Mouse (Mus musculus) heart, postnatal 25 days (tissue): Measurements from ENCODE around the gene Prss45. TPM values are rescaled to one million over a fixed set of nuclear protein-coding genes. Genes with fewer than 3 reads are reported as not detected.

Experiments used
- DNase-seq: peaks from one replicate; pipeline ENCODE4 v3.0.0; 2022; ENCODE audit warnings: low spot score
- intact Hi-C: fragments of 180-260 bp; cut with DNase I; formaldehyde crosslinking; loops from one replicate; pipeline ENCODE4 v1.15.1; 2025
- total RNA-seq, 2 experiments: library from RNA; stranded (reverse); gene quantifications; 2 replicates each; pipeline ENCODE4 v1.2.3; 2021

Gene Prss45
- total RNA-seq, 2 experiments from 2014 or later: not detected

DNA sequence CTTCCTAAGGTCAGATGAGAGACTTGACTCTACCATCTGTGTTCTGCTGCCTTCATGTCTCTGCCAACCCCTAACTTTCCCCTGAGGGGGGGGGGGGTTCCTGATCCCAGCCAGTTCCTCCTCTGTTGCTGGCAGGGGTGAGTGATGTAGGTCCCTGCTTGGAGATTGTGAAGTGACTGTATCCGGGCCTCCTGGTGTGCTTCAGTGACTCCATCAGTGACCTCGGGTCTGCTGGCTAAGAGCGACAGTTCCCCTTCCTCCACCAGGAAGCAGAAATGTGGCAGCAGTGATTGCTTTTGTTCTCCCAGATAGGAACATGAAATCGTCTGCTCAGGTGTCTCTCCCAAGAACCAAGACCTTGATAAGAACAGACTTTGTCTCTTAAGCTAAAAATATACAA, 22.5 kb downstream of the Prss45 start:
- intact Hi-C loops: no loop called here
- DNase-seq: no peak

DNA sequence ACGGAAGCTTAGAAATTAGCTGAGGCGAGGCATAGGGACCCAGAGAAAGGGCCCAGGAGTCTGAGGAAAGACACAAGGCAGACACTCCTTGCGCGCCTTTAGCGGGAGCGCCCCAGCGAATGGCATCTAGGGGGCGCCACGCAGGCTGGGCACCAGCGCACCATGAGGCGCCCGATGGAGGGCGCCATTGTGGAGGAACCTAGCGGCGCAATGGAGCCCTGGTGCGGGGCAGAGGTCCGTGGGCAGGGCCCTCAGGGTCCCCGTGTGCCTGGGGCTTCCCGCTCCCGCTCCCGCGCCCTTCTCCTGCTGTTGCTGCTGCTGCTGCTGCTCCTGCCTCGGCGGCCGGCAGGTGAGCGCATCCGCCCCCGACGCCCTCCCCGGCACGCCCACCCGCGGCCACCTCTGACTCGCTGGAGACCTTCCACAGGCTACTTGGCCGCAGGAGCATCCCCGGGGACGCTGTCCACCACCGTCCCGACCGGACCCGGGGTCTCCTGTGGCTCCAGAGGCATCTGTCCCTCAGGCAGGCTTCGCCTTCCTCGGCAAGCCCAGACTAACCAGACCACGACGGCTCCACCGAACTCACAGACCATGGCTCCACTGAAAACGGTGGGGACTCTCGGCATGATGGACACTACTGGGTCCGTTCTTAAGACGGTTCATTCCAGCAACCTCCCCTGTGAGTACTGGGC, 23.5 kb downstream of the Prss45 start, which contains the start of gene Prss50:
TSS of gene Prss50 (plus strand) at position 187 of the 692 bp plus-strand sequence.
- DNase-seq: no peak

GRCm38 (mm10) chr9:110858523-110858922, 24.1 kb downstream of the Prss45 start:
- no peak for DNase-seq
- intact Hi-C loops: no loop called here

More for the DNA sequence above, 23.5 kb downstream of the Prss45 start, which contains the start of gene Prss50:
- intact Hi-C loops: no loop called here

DNA sequence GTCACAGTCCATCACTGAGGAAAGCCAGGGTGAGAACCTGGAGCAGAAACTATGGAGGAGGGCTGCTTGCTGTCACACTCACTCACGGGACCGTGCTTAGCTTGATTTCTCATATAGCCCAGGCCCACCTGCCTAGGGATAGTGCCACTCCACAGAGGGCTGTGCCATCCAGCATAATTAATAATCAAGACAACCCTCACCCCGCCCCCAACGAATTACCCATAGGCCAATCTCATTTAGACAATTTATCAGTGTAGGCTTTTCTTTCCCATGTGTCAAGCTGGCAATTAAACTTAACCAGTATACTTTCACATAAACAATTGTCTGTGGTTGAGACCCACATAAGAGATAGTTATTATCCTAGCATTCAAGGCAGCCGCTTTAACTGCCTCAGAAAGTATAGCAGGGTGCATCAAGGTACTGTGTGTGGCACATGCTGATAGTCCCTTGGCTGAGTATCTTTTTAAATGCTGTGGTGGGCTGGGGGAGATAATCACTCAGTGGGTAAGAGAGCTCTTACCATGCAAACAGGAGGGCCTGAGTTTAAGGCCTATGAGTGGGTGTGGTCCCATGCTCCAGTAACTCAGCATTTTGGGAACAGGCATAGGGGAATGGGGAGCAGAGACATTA, 24.7 kb downstream of the Prss45 start:
- intact Hi-C loops: no loop called here
- DNase-seq: no peak

GRCm38 (mm10) chr9:110871030-110871429, 36.6 kb downstream of the Prss45 start:
- intact Hi-C loops: loop anchor here (2.0 to 10.0 kb wide), 3 partner anchors 88 to 226 kb away; no protein-coding TSS in a partner anchor
- no peak for DNase-seq

GRCm38 (mm10) chr9:110873681-110874659, 39.6 kb downstream of the Prss45 start:
- intact Hi-C loops: loop anchor here (10.0 kb wide), 1 partner anchor 229 kb away; no protein-coding TSS in a partner anchor
- no peak for DNase-seq

GRCm38 (mm10) chr9:110874660-110875191, 40.3 kb downstream of the Prss45 start:
- intact Hi-C loops: loop anchor here (5.0 to 10.0 kb wide), 2 partner anchors 68 to 230 kb away; no protein-coding TSS in a partner anchor
- no peak for DNase-seq

DNA sequence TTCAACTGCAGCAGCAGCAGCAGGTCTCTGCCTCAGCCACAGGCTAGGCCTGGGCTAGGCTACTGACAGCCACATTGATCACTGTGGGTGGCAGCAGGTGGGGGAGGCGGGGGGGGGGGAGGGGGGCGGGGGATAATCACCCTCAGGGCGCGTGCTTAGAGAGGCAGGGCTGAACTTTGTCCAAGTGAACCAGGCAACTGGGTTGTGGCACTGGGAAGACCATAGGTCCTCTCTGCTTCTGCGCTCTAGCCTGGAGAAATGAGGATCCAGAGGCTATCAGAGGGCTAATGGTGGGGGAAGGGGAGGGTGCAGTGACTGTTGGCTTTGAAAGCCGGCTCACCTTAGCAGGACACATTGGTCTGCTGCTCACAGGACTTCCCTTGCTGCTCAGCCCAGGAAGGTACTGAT, 40.9 kb downstream of the Prss45 start:
- DNase-seq: no peak
- intact Hi-C loops: loop anchor here (5.0 to 10.0 kb wide), 2 partner anchors 67 to 230 kb away; no protein-coding TSS in a partner anchor

GRCm38 (mm10) chr9:110877353-110877752, 43.0 kb downstream of the Prss45 start:
- no peak for DNase-seq
- intact Hi-C loops: loop anchor here (5.0 to 10.0 kb wide), 2 partner anchors 65 to 233 kb away; no protein-coding TSS in a partner anchor

- intact Hi-C loops: loop anchor here (5.0 to 10.0 kb wide), 2 partner anchors 64 to 233 kb away; no protein-coding TSS in a partner anchor
- peak; percentile 68 for DNase-seq
Observed at GRCm38 (mm10) chr9:110877888-110878287, 43.5 kb downstream of the Prss45 start.

GRCm38 (mm10) chr9:110879191-110879920, 45.0 kb downstream of the Prss45 start, which contains the start of gene Als2cl:
TSS of gene Als2cl (plus strand) at chr9:110879870.
- no peak for DNase-seq
- intact Hi-C loops: loop anchor here (5.0 to 10.0 kb wide), 2 partner anchors 63 to 235 kb away; no protein-coding TSS in a partner anchor

DNA sequence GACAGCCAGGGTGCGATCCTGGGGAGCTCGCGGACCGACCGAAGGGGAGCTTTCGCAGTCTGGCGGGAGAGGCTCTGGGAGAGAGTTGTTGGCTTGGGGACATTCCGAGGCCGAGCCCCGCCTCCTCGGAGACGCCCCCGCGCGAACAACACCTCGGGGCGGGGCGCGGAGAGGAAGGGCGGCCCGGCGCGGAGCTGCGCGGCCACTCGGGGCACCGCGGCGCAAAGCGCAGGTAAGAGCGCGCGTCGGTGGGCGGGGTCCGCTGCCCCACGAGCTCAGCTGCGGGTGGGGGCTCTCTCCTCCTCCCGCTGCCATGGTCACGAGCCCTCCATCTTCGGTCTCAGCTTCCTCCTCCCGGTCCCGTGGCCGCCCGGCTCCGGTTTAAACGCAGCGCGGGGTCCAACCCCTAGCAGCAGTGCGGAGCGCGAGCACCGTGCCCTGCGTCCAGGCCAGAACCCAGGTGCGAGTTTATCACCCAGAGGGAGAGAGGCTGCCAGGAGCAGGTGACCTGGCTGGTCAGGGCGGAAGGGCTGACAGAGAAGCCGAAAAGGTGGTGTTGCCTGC, 45.7 kb downstream of the Prss45 start, which contains the start of gene Tmie:
TSS of gene Tmie (minus strand) at position 116 of the 564 bp plus-strand sequence.
- intact Hi-C loops: loop anchor here (2.0 to 10.0 kb wide), 5 partner anchors 41 to 235 kb away; partner anchors contain the start of genes Ccrl2 and Rtp3
- peak; percentile 75 for DNase-seq

DNA sequence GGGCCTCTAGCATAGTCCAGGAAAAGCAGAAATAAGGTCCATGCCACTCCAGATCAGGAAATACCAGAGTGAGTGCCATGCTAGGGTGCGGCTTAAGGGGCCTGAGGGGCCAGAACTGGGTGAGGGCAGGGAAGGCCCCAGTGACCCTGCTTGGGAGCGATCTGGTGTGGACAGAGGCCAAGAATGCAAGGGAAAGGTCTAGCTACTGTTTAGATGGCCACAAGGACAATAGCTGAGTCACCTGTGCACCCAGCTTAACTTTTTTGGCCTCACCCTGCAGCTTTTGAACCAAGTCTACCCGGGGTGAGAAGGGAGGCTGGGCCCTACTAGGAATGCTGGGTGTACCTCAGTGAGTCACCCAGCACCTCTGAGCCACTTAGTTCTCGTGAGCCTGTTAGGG, 46.4 kb downstream of the Prss45 start:
- DNase-seq: no peak
- intact Hi-C loops: loop anchor here (2.0 to 5.0 kb wide), 3 partner anchors 40 to 177 kb away; partner anchors contain the start of genes Ccrl2 and Rtp3

GRCm38 (mm10) chr9:110881953-110882352, 47.6 kb downstream of the Prss45 start:
- intact Hi-C loops: loop anchor here (2.0 to 5.0 kb wide), 3 partner anchors 39 to 175 kb away; partner anchors contain the start of genes Ccrl2 and Rtp3
- peak; percentile 53 for DNase-seq

DNA sequence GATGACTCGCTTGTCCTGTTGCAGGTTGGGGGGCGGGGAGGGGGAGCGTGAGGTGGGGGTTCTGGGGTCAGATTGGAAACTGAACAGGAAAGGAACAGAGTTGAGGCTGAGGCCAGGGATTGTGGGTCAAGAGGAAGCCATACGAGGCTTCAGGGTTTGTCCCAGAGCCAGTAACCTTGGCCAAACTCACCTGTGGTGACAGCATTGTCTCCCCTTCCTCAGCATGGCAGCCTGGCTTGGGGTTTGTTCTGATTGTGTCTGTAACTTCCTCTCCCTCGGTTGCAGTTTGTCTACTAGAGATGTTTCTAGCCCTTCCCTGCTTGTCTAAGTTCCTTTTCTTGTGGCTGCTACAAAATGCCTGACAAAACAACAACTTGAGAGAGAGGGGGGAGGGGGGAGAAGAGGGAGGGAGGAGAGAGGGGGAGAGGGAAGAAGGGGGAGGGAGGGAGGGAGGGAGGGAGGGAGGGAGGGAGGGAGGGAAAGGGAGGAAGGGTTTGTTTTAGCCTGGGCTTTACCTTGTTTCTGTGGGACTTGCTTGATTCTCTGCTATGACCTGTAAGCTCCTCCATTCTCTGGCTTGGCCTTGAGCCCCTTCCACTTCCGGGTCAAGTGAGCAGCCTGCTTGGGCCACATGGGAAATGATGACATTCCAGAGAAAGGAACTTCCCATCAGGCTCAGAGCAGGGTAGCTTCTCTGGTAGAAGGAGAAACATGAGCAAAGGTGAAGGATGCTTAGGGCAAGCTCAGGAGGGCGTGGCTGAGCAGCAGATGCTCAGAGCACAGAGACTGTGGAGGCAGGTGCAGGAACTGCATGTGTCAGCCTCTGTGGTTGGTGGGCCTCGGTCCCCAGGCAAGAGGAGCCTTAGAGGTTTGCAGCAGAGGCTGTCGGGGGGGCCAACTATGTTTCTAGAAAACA, 53.3 kb downstream of the Prss45 start:
- no peak for DNase-seq
- intact Hi-C loops: no loop called here

GRCm38 (mm10) chr9:110888935-110889334, 54.5 kb downstream of the Prss45 start:
- no peak for DNase-seq
- intact Hi-C loops: no loop called here
